Mouse (Mus musculus) kidney, adult 2 months (tissue): Measurements from ENCODE around the gene Dpp6. TPM values are rescaled to one million over a fixed set of nuclear protein-coding genes. Genes with fewer than 3 reads are reported as not detected.

ENCODE experiments used
- DNase-seq: peaks from one replicate; pipeline ENCODE4 v3.0.0; 2021
- H3K27ac ChIP-seq: fragments of 200-500 bp; 2 replicates; pipeline ENCODE4 v1.5.1; 2012; ENCODE audit warnings: low read depth, low read length, control low read depth, inconsistent platforms; ENCODE audit not compliant: insufficient read depth
- H3K27me3 ChIP-seq: fragments of 200-500 bp; replicated peaks from 2 replicates; pipeline ENCODE4 v1.6.1; 2012; ENCODE audit warnings: mild to moderate bottlenecking, moderate library complexity, low read length, inconsistent platforms; ENCODE audit not compliant: control insufficient read depth, insufficient read depth
- H3K36me3 ChIP-seq: fragments of 200-500 bp; 2 replicates; pipeline ENCODE4 v1.6.1; 2012; ENCODE audit warnings: mild to moderate bottlenecking, moderate library complexity, low read length, inconsistent platforms; ENCODE audit not compliant: control insufficient read depth, insufficient read depth
- H3K4me1 ChIP-seq: fragments of 200-500 bp; 2 replicates; pipeline ENCODE4 v1.6.1; 2011; ENCODE audit warnings: low read length; ENCODE audit not compliant: control insufficient read depth, insufficient read depth
- H3K4me3 ChIP-seq: fragments of 200-500 bp; 2 replicates; pipeline ENCODE4 v1.5.1; 2011; ENCODE audit warnings: mild to moderate bottlenecking, low read depth, low read length, control low read depth; ENCODE audit not compliant: insufficient read depth
- CTCF ChIP-seq: fragments of 200-500 bp; conservative IDR thresholded peaks from 2 replicates; pipeline ENCODE4 v1.5.1; 2011; ENCODE audit warnings: low read depth, mild to moderate bottlenecking, control low read depth, low read length, moderate library complexity, mixed read lengths; ENCODE audit not compliant: insufficient read depth, insufficient read length
- POLR2A ChIP-seq: fragments of 200-500 bp; IDR thresholded peaks from one replicate; pipeline ENCODE4 v1.6.1; 2011; ENCODE audit warnings: low read depth, low read length, control low read depth
- WGBS: fragments of 180-500 bp; shearing (Covaris S2); methylation state at CpG from one replicate; pipeline ENCODE4 v1.1.7; 2018; 5-methylcytosine and 5-hydroxymethylcytosine counted together
- polyA plus RNA-seq: library from polyadenylated mRNA; depleted of rRNA; stranded (reverse); fragments of >200 nt; gene quantifications from 2 replicates; pipeline ENCODE4 v1.2.3, GENCODE M21; 2012

Dpp6 gene
- polyA plus RNA-seq, 1 experiment, result 0.61 TPM

DNA sequence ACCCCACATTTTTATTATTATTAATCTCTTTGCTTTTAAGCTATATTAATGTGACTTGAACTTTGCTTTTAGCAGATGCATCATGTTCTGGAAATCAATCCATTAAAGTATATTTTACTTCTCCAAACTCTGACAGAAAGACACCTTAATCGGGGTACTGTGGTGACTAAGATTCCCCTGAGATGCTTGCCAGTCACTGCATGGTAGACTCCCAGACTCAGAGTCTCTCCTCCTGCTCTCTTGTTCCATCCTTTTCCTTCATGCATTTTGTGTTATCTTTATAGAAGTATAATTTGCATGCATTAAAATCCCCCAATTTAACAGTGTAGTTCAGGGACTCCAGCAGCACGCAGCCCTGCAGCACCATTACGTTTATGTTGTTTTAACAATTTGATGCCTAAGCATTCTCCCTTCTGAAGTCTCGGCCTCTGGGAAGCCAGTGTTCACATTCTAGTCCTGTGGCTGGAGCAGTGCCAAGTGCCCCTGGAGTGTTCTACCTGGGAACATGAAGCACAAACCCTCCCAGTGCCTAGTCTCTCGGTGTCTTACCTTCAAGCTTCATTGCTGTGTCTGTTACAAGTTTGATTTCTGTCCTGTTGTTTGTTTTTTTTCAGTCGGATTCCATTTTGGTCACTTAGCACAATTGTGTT lies 153.1 kb downstream of the Dpp6 start:
- WGBS, result 40% methylated on average over 6 of the region's 6 CpGs
- DNase-seq, result no peak
- TF ChIP-seq CTCF, result no peak
- no peak for TF ChIP-seq POLR2A

DNA sequence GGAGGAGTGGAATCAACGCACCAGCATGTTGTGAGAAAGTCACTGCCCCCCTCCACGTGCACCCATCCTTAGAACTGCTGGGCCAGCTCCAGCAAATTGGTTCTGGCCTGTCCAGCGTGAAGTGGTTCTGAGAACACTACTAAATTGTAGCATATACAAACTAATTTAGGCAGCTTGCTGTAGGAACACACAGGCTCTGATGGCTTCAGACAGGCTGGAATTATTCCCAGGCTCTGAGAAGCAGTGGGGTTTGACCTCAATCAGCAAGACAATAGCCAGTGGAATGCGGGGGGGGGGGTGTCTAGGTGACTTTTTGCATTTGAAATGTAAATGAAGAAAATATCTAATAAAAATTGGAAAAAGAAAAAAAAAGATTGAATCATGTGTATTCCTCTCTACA lies 156.2 kb downstream of the Dpp6 start:
- Histone ChIP-seq H3K36me3 (no peaks in the 10 kb centered on the region), H3K27ac (no peak overlapping the region), H3K4me1 (no peaks in the 10 kb centered on the region), H3K27me3 (no peaks in the 10 kb centered on the region), H3K4me3 (no peak overlapping the region)
- WGBS, result 34% methylated on average over 4 of the region's 4 CpGs
- TF ChIP-seq CTCF (no peak), POLR2A (no peak)
- no peak for DNase-seq

More for the DNA sequence above, 153.1 kb downstream of the Dpp6 start:
- no peak overlapping the region for H3K27ac ChIP-seq
- H3K27me3 ChIP-seq, result no peaks in the 10 kb centered on the region
- no peaks in the 10 kb centered on the region for H3K36me3 ChIP-seq
- no peak overlapping the region for H3K4me3 ChIP-seq
- no peaks in the 10 kb centered on the region for H3K4me1 ChIP-seq

DNA sequence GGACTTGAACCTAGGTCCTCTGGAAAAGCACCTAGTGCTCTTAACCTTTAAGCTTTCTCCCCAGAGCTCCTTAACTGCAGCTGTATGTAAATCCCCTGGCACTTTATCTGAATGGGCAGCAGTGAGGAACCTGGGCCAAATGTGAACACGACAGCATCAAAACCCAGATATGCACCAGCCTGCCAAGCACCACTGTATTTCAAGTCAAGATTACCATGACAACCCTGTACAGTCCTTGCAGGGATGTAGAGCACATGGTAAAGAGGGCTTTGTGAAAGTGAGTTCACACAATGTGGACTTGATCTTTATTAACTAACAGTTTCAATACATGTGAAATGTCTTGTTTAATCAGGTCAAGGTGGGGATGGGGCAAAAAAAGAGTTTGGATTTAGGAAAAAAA lies 162.3 kb downstream of the Dpp6 start:
- Histone ChIP-seq H3K27me3 (no peaks in the 10 kb centered on the region), H3K4me3 (no peak overlapping the region), H3K4me1 (no peaks in the 10 kb centered on the region), H3K27ac (no peak overlapping the region), H3K36me3 (no peaks in the 10 kb centered on the region)
- 66% methylated on average over 1 of the region's 1 CpGs for WGBS
- no peak for DNase-seq
- no peak for TF ChIP-seq POLR2A
- TF ChIP-seq CTCF, result no peak

DNA sequence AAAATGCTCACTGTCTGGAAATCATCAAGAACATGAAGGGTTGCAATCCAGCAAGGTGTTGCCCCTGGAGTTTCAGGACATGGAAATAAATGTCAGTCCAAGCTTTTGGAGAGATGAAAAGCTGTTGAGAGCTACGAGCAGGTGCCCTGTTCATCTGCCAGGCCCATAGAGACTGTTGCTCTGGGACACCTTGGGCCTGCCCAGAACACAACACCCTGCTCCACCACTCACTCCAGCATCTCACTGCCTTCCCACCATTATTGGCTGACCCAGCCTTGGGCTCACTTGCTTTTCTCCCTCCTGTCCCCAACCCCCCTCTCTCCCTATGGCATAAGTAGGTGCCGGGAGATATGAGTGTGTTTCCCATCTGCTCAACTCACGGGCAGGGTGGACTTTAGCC lies 162.8 kb downstream of the Dpp6 start:
- no peak overlapping the region for H3K27ac ChIP-seq
- 63% methylated on average over 3 of the region's 3 CpGs for WGBS
- no peak for TF ChIP-seq CTCF
- TF ChIP-seq POLR2A, result no peak
- no peak for DNase-seq
- H3K36me3 ChIP-seq, result no peaks in the 10 kb centered on the region
- no peaks in the 10 kb centered on the region for H3K4me1 ChIP-seq
- no peak overlapping the region for H3K4me3 ChIP-seq
- H3K27me3 ChIP-seq, result no peaks in the 10 kb centered on the region

DNA sequence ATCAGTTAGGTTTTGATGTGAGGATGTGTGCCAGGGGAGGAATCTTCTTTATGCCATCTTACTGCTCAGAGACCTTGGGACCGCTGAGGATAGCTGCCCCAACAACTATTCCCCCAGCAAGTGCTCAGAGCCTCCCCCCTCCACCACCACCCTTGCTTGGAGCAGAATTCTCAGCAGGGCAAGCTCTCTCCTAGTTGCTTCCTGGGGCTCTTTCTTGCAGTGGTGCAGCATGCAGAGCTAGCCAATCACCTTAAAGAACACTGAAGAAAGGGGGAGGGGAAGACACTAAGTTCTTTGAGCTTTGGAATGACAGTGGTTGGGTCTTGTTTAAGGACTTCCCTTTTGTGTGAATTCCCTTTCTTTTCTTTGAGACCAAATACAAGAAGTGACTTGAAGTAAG lies 168.1 kb downstream of the Dpp6 start:
- WGBS, result 15% methylated on average over 1 of the region's 1 CpGs
- Histone ChIP-seq H3K36me3 (no peaks in the 10 kb centered on the region), H3K4me3 (no peak overlapping the region), H3K27me3 (no peaks in the 10 kb centered on the region), H3K4me1 (no peaks in the 10 kb centered on the region), H3K27ac (no peak overlapping the region)
- DNase-seq, result no peak
- TF ChIP-seq CTCF (no peak), POLR2A (no peak)

DNA sequence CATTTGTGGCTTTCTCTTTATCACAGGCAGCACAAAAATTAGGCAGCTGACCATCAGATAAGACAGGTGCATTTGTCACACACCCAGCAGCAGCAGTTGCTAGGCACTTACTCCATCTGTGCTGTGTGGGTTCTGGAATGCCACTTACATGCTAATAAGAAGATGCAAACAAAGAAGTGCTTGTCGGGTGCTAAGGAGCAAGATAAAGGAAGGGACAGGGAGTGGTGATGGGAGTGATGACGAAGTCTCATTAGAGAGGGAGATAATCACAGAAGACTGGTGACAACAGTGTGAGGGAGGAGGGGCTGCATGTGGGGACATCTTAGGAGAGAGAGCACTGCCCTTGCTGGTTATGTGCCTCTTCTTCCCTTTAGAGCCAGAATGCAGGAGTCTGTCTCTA lies 174.6 kb downstream of the Dpp6 start:
- 32% methylated on average over 2 of the region's 2 CpGs for WGBS
- Histone ChIP-seq H3K27me3 (no peaks in the 10 kb centered on the region), H3K36me3 (no peaks in the 10 kb centered on the region), H3K27ac (no peak overlapping the region), H3K4me3 (no peak overlapping the region), H3K4me1 (no peaks in the 10 kb centered on the region)
- DNase-seq, result no peak
- TF ChIP-seq POLR2A (no peak), CTCF (no peak)

DNA sequence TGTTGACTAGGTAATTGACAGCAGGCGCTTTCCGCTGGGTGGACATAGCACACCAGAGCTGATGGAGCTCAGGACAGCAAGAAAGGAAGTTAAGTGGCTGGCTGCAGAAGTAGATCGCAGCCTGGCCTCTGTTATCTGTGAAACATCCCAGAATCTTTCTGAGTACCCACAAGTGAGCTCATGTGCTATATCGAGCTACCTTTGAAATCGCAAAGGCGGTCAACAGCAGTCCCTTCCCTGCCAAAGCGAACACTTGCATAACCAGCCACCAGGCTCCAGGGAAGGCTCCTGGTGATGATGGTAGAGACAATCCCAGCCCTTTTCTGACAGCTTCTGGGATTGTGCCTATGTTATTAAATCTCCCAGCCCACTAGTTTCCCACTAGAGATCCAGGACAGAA lies 186.5 kb downstream of the Dpp6 start:
- WGBS, result 94% methylated on average over 7 of the region's 7 CpGs
- Histone ChIP-seq H3K27ac (no peak overlapping the region), H3K36me3 (no peaks in the 10 kb centered on the region), H3K4me1 (no peaks in the 10 kb centered on the region), H3K27me3 (no peaks in the 10 kb centered on the region), H3K4me3 (no peak overlapping the region)
- no peak for TF ChIP-seq CTCF
- no peak for TF ChIP-seq POLR2A
- no peak for DNase-seq

DNA sequence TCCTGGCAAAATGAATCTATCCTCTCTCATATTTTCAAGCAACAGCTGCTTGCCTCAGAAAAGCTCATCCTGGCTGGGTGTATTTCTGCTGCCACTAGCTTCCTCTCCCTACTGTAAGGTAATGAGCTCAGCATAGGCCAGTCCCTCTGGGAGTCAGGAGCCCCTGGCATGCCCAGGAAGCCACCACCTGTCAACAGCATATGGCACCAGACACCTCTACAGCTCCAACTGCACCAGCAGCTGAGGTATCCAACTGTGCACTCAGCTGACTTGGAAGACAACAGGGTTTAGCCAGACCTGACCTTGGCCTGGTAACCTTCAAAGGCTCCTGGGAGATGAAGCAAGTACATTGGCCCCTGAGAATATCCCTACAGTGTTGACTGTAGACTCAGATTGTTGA lies 192.2 kb downstream of the Dpp6 start:
- H3K27me3 ChIP-seq, result no peaks in the 10 kb centered on the region
- no peaks in the 10 kb centered on the region for H3K36me3 ChIP-seq
- no peak overlapping the region for H3K4me3 ChIP-seq
- no peaks in the 10 kb centered on the region for H3K4me1 ChIP-seq
- DNase-seq, result no peak
- no peak overlapping the region for H3K27ac ChIP-seq
- TF ChIP-seq POLR2A (no peak), CTCF (no peak)
